Mouse (Mus musculus): ENCODE results near the gene Prcp. TPM values are rescaled to one million over a fixed set of nuclear protein-coding genes. Genes with fewer than 3 reads are reported as not detected.
"Not testable (repeated sequence)": the region's sequence is repeated elsewhere in the genome, so short reads cannot be mapped to it uniquely, and the experiment has no call there.

Gene Prcp
- polyA plus RNA-seq, 1 experiment from 2014 or later = 21.2 TPM

- ATAC-seq (replicated peaks; ENCODE audit: insufficient number of reproducible peaks, low FRiP score, low TSS enrichment, low read depth) (no peak), DNase-seq (ENCODE audit: low spot score) (peak; percentile 21)
- H3K9me3 ChIP-seq (replicated peaks; ENCODE audit: control insufficient read depth, low read length) = no peaks in the 10 kb centered on the region
- H3K4me3 ChIP-seq (ENCODE audit: low read depth, low read length) = no peak overlapping the region
- 44% methylated on average over 3 of the region's 3 CpGs for WGBS
- H3K27me3 ChIP-seq (ENCODE audit: control insufficient read depth, insufficient read depth, low read length) = no peaks in the 10 kb centered on the region
- no peak overlapping the region for H3K4me2 ChIP-seq (ENCODE audit: low read depth, low read length)
- H3K4me1 ChIP-seq (ENCODE audit: control insufficient read depth, insufficient read depth, low read length) = no peaks in the 10 kb centered on the region
- no peak overlapping the region for H3K9ac ChIP-seq (replicated peaks; ENCODE audit: low read length)
- H3K27ac ChIP-seq (replicated peaks; ENCODE audit: low read depth, low read length) = no peak overlapping the region
- no peaks in the 10 kb centered on the region for H3K36me3 ChIP-seq (replicated peaks; ENCODE audit: control insufficient read depth, insufficient read depth, low read depth, low read length)
Measured at GRCm38 (mm10) chr7:92893478-92893877, 19.2 kb downstream of the Prcp start.

DNA sequence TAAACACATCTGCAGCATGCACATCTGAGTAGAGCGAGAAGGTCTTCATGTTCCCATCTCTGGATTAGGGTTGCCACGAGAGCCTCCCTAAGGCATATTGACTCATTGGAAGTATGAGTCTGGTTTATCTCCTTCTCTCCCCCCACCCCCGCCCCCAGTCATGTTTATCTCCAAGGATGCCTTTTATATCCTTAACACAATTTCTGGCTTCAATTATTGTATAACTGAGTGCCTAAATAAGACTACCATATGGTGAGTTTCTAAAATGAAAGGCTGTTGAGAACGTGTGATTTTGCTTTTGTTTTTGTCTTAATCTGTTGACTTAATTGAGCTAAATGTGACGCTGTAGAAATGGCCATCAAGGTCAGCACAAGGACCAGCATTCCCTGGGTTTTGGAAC, 21.8 kb downstream of the Prcp start:
- no peak overlapping the region for H3K4me2 ChIP-seq (ENCODE audit: low read depth, low read length)
- H3K4me1 ChIP-seq (ENCODE audit: control insufficient read depth, insufficient read depth, low read length) = no peaks in the 10 kb centered on the region
- no peaks in the 10 kb centered on the region for H3K36me3 ChIP-seq (replicated peaks; ENCODE audit: control insufficient read depth, insufficient read depth, low read depth, low read length)
- no peak overlapping the region for H3K9ac ChIP-seq (replicated peaks; ENCODE audit: low read length)
- 74% methylated on average over 5 of the region's 5 CpGs for WGBS
- ATAC-seq (replicated peaks; ENCODE audit: insufficient number of reproducible peaks, low FRiP score, low TSS enrichment, low read depth) (no peak), DNase-seq (ENCODE audit: low spot score) (no peak)
- no peaks in the 10 kb centered on the region for H3K27me3 ChIP-seq (ENCODE audit: control insufficient read depth, insufficient read depth, low read length)
- H3K27ac ChIP-seq (replicated peaks; ENCODE audit: low read depth, low read length) = no peak overlapping the region
- H3K4me3 ChIP-seq (ENCODE audit: low read depth, low read length) = no peak overlapping the region
- H3K9me3 ChIP-seq (replicated peaks; ENCODE audit: control insufficient read depth, low read length) = no peaks in the 10 kb centered on the region

GRCm38 (mm10) chr7:92897021-92897420, 22.8 kb downstream of the Prcp start:
- 53% methylated on average over 2 of the region's 2 CpGs for WGBS
- ATAC-seq (replicated peaks; ENCODE audit: insufficient number of reproducible peaks, low FRiP score, low TSS enrichment, low read depth) (no peak), DNase-seq (ENCODE audit: low spot score) (peak; percentile 43)
- no peak overlapping the region for H3K9ac ChIP-seq (replicated peaks; ENCODE audit: low read length)
- H3K4me2 ChIP-seq (ENCODE audit: low read depth, low read length) = no peak overlapping the region
- H3K27ac ChIP-seq (replicated peaks; ENCODE audit: low read depth, low read length) = no peak overlapping the region
- H3K4me1 ChIP-seq (ENCODE audit: control insufficient read depth, insufficient read depth, low read length) = no peaks in the 10 kb centered on the region
- no peaks in the 10 kb centered on the region for H3K36me3 ChIP-seq (replicated peaks; ENCODE audit: control insufficient read depth, insufficient read depth, low read depth, low read length)
- no peaks in the 10 kb centered on the region for H3K27me3 ChIP-seq (ENCODE audit: control insufficient read depth, insufficient read depth, low read length)
- H3K9me3 ChIP-seq (replicated peaks; ENCODE audit: control insufficient read depth, low read length) = no peaks in the 10 kb centered on the region
- H3K4me3 ChIP-seq (ENCODE audit: low read depth, low read length) = no peak overlapping the region

DNA sequence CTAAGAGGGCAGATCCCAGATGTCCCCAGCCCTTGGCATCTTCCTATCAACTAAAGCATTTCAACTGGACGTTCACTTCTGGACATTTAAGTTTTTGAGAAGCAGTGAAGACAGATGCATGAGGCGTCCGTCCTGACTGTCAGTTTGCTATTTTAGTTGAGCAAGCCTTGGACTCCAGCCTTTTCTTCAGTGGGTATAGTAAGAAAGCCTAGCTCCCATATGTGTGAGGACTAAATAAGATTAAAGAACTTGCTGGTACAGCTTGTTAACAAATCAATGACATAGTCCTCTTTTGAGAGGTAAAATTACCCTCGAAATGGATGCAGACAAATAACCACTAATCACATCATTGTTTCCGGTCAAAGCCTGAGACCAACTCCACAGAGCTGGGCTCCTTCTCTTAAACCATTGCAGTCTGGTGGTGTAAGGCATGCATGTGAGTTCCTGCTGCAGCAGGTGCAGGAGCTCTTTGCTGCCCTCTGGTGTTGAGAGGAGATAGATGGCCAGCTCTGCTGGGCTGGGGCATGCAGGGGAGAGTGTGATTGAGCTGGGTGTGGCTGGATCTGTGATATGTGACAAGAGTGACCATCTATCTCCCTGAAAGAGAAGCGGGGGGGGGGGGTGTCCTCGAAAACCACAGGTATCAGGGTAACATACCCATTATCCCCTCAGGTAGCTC, 29.2 kb downstream of the Prcp start:
- Histone ChIP-seq H3K9ac (replicated peaks; ENCODE audit: low read length) (no peak overlapping the region), H3K4me3 (ENCODE audit: low read depth, low read length) (no peak overlapping the region), H3K4me2 (ENCODE audit: low read depth, low read length) (no peak overlapping the region), H3K27me3 (ENCODE audit: control insufficient read depth, insufficient read depth, low read length) (no peaks in the 10 kb centered on the region), H3K9me3 (replicated peaks; ENCODE audit: control insufficient read depth, low read length) (no peaks in the 10 kb centered on the region), H3K36me3 (replicated peaks; ENCODE audit: control insufficient read depth, insufficient read depth, low read depth, low read length) (no peaks in the 10 kb centered on the region), H3K4me1 (ENCODE audit: control insufficient read depth, insufficient read depth, low read length) (no peaks in the 10 kb centered on the region), H3K27ac (replicated peaks; ENCODE audit: low read depth, low read length) (no peak overlapping the region)
- ATAC-seq (replicated peaks; ENCODE audit: insufficient number of reproducible peaks, low FRiP score, low TSS enrichment, low read depth) = peak; percentile 77; the same call in 1 of the 2 replicates
- 48% methylated on average over 7 of the region's 7 CpGs for WGBS
- peak; percentile 81 for DNase-seq (ENCODE audit: low spot score)

GRCm38 (mm10) chr7:92904285-92904684, 30.0 kb downstream of the Prcp start:
- not testable (repeated sequence) for ATAC-seq (replicated peaks; ENCODE audit: insufficient number of reproducible peaks, low FRiP score, low TSS enrichment, low read depth)
- WGBS = 32% methylated on average over 7 of the region's 7 CpGs

GRCm38 (mm10) chr7:92920172-92920856, 46.0 kb downstream of the Prcp start:
- Histone ChIP-seq H3K4me3 (ENCODE audit: low read depth, low read length) (no peak overlapping the region), H3K4me2 (ENCODE audit: low read depth, low read length) (no peak overlapping the region), H3K9me3 (replicated peaks; ENCODE audit: control insufficient read depth, low read length) (no peaks in the 10 kb centered on the region), H3K4me1 (ENCODE audit: control insufficient read depth, insufficient read depth, low read length) (no peaks in the 10 kb centered on the region), H3K9ac (replicated peaks; ENCODE audit: low read length) (no peak overlapping the region), H3K27ac (replicated peaks; ENCODE audit: low read depth, low read length) (no peak overlapping the region), H3K27me3 (ENCODE audit: control insufficient read depth, insufficient read depth, low read length) (no peaks in the 10 kb centered on the region), H3K36me3 (replicated peaks; ENCODE audit: control insufficient read depth, insufficient read depth, low read depth, low read length) (no peaks in the 10 kb centered on the region)
- DNase-seq (ENCODE audit: low spot score) (no peak), ATAC-seq (replicated peaks; ENCODE audit: insufficient number of reproducible peaks, low FRiP score, low TSS enrichment, low read depth) (no peak)
- WGBS = 78% methylated on average over 6 of the region's 6 CpGs

More at GRCm38 (mm10) chr7:92904285-92904684, 30.0 kb downstream of the Prcp start:
- DNase-seq (ENCODE audit: low spot score); H3K4me3 ChIP-seq (ENCODE audit: low read depth, low read length); H3K4me2 ChIP-seq (ENCODE audit: low read depth, low read length); H3K27ac ChIP-seq (replicated peaks; ENCODE audit: low read depth, low read length); H3K9ac ChIP-seq (replicated peaks; ENCODE audit: low read length); H3K36me3 ChIP-seq (replicated peaks; ENCODE audit: control insufficient read depth, insufficient read depth, low read depth, low read length); H3K4me1 ChIP-seq (ENCODE audit: control insufficient read depth, insufficient read depth, low read length); H3K9me3 ChIP-seq (replicated peaks; ENCODE audit: control insufficient read depth, low read length); H3K27me3 ChIP-seq (ENCODE audit: control insufficient read depth, insufficient read depth, low read length): not testable (repeated sequence)

DNA sequence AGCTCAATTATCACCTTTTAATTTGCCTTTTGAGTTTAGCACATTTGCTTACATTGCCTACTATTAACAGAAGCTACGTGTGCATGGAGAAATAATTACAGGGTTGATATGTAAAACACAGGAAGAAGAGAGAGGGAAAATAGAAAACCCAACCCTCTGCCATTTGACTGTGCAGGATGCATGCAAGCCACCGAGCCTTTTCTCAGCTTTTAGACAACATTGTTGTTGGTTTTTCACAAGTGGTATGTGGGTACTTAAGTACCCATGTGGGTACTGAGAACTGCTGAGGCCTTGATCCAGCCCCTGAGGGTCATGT, 46.5 kb downstream of the Prcp start:
- no peak overlapping the region for H3K9ac ChIP-seq (replicated peaks; ENCODE audit: low read length)
- DNase-seq (ENCODE audit: low spot score) (no peak), ATAC-seq (replicated peaks; ENCODE audit: insufficient number of reproducible peaks, low FRiP score, low TSS enrichment, low read depth) (no peak)
- no peak overlapping the region for H3K4me3 ChIP-seq (ENCODE audit: low read depth, low read length)
- no peaks in the 10 kb centered on the region for H3K36me3 ChIP-seq (replicated peaks; ENCODE audit: control insufficient read depth, insufficient read depth, low read depth, low read length)
- WGBS = 83% methylated on average over 2 of the region's 2 CpGs
- H3K27me3 ChIP-seq (ENCODE audit: control insufficient read depth, insufficient read depth, low read length) = no peaks in the 10 kb centered on the region
- no peak overlapping the region for H3K27ac ChIP-seq (replicated peaks; ENCODE audit: low read depth, low read length)
- H3K4me1 ChIP-seq (ENCODE audit: control insufficient read depth, insufficient read depth, low read length) = no peaks in the 10 kb centered on the region
- no peak overlapping the region for H3K4me2 ChIP-seq (ENCODE audit: low read depth, low read length)
- H3K9me3 ChIP-seq (replicated peaks; ENCODE audit: control insufficient read depth, low read length) = no peaks in the 10 kb centered on the region

GRCm38 (mm10) chr7:92932792-92933191, 58.5 kb downstream of the Prcp start:
- 91% methylated on average over 8 of the region's 8 CpGs for WGBS
- ATAC-seq (replicated peaks; ENCODE audit: insufficient number of reproducible peaks, low FRiP score, low TSS enrichment, low read depth) (no peak), DNase-seq (ENCODE audit: low spot score) (no peak)
- no peaks in the 10 kb centered on the region for H3K27me3 ChIP-seq (ENCODE audit: control insufficient read depth, insufficient read depth, low read length)
- no peak overlapping the region for H3K4me2 ChIP-seq (ENCODE audit: low read depth, low read length)
- no peak overlapping the region for H3K9ac ChIP-seq (replicated peaks; ENCODE audit: low read length)
- H3K4me1 ChIP-seq (ENCODE audit: control insufficient read depth, insufficient read depth, low read length) = no peaks in the 10 kb centered on the region
- H3K36me3 ChIP-seq (replicated peaks; ENCODE audit: control insufficient read depth, insufficient read depth, low read depth, low read length) = no peaks in the 10 kb centered on the region
- no peaks in the 10 kb centered on the region for H3K9me3 ChIP-seq (replicated peaks; ENCODE audit: control insufficient read depth, low read length)
- H3K27ac ChIP-seq (replicated peaks; ENCODE audit: low read depth, low read length) = no peak overlapping the region
- H3K4me3 ChIP-seq (ENCODE audit: low read depth, low read length) = no peak overlapping the region
